Mouse (Mus musculus) thymus, adult 18-20 months (tissue): ENCODE measurements around the gene Dclre1b.
"Not testable (repeated sequence)": the region's sequence is repeated elsewhere in the genome, so short reads cannot be mapped to it uniquely, and the experiment has no call there.

Source experiments
- DNase-seq, 2 experiments: peaks; one replicate each; pipeline ENCODE4 v3.0.0; 2022; ENCODE audit warnings: mixed read lengths in 2 of 2

Dclre1b gene

GRCm38 (mm10) chr3:103808891-103809798 lies at the start of gene Dclre1b, which contains the start of the genes Ap4b1 and Gm43064:
Gene Dclre1b, minus strand, starts transcription at chr3:103809444.
Gene Ap4b1, plus strand, starts transcription at chr3:103809520.
Gene Gm43064, plus strand, starts transcription at chr3:103809573.
- DNase-seq, result peak; percentile 85 to 87

- DNase-seq, result no peak
These were observed 48.8 kb upstream of the Dclre1b start for GRCm38 (mm10) chr3:103857977-103858563.

- no peak for DNase-seq
These were observed 48.0 kb upstream of the Dclre1b start for GRCm38 (mm10) chr3:103857036-103857805.

GRCm38 (mm10) chr3:103853804-103854203 lies 44.6 kb upstream of the Dclre1b start:
- no peak for DNase-seq

- DNase-seq, result peak; percentile 44 to 77
These were observed 43.5 kb upstream of the Dclre1b start for GRCm38 (mm10) chr3:103852565-103853299.

- DNase-seq, result no peak
These were observed 42.6 kb upstream of the Dclre1b start for GRCm38 (mm10) chr3:103851882-103852281.

- DNase-seq, result no peak
These were observed 42.2 kb upstream of the Dclre1b start for GRCm38 (mm10) chr3:103851481-103851880.

GRCm38 (mm10) chr3:103850644-103851363 lies 41.6 kb upstream of the Dclre1b start:
- DNase-seq, result no peak

GRCm38 (mm10) chr3:103840946-103841345 lies 31.7 kb upstream of the Dclre1b start:
- DNase-seq, result not testable (repeated sequence)

- DNase-seq, result not testable (repeated sequence)
These were observed 31.0 kb upstream of the Dclre1b start for GRCm38 (mm10) chr3:103840195-103840594.

- no peak for DNase-seq
These were observed 30.5 kb upstream of the Dclre1b start for GRCm38 (mm10) chr3:103839711-103840110.

GRCm38 (mm10) chr3:103836453-103836852 lies 27.2 kb upstream of the Dclre1b start:
- DNase-seq, result no peak

GRCm38 (mm10) chr3:103835951-103836310 lies 26.7 kb upstream of the Dclre1b start:
- no peak for DNase-seq

- no peak for DNase-seq
These were observed 26.2 kb upstream of the Dclre1b start for GRCm38 (mm10) chr3:103835272-103835950.

- DNase-seq, result no peak
These were observed 24.8 kb upstream of the Dclre1b start for GRCm38 (mm10) chr3:103834001-103834400.

GRCm38 (mm10) chr3:103832426-103832825 lies 23.2 kb upstream of the Dclre1b start, which contains the start of gene Bcl2l15:
Gene Bcl2l15, plus strand, starts transcription at chr3:103832601.
- DNase-seq, result no peak

GRCm38 (mm10) chr3:103831146-103831545 lies 21.9 kb upstream of the Dclre1b start:
- no peak for DNase-seq

- not testable (repeated sequence) for DNase-seq
These were observed 21.4 kb upstream of the Dclre1b start for GRCm38 (mm10) chr3:103830681-103831080.

- DNase-seq, result no peak
These were observed 19.8 kb upstream of the Dclre1b start for GRCm38 (mm10) chr3:103829036-103829435.

GRCm38 (mm10) chr3:103827548-103827947 lies 18.3 kb upstream of the Dclre1b start:
- DNase-seq, result no peak

- DNase-seq, result no peak
These were observed 1.7 kb upstream of the Dclre1b start for GRCm38 (mm10) chr3:103810967-103811366.
